Mouse (Mus musculus) spleen, postnatal 36 days (tissue): ENCODE data around the gene Gprc5d.

Source experiments
- DNase-seq, 2 experiments: peaks; one replicate each; pipeline ENCODE4 v3.0.0; 2022; ENCODE audit warnings: low spot score in 2 of 2, mixed read lengths in 1 of 2

Gene Gprc5d

GRCm38 (mm10) chr6:135069856-135070255 is 48.2 kb downstream of the Gprc5d start:
- DNase-seq: no peak

GRCm38 (mm10) chr6:135068221-135068620 is 49.9 kb downstream of the Gprc5d start:
- DNase-seq: no peak

- DNase-seq: no peak
These were observed 51.2 kb downstream of the Gprc5d start for GRCm38 (mm10) chr6:135066795-135067445.

DNA sequence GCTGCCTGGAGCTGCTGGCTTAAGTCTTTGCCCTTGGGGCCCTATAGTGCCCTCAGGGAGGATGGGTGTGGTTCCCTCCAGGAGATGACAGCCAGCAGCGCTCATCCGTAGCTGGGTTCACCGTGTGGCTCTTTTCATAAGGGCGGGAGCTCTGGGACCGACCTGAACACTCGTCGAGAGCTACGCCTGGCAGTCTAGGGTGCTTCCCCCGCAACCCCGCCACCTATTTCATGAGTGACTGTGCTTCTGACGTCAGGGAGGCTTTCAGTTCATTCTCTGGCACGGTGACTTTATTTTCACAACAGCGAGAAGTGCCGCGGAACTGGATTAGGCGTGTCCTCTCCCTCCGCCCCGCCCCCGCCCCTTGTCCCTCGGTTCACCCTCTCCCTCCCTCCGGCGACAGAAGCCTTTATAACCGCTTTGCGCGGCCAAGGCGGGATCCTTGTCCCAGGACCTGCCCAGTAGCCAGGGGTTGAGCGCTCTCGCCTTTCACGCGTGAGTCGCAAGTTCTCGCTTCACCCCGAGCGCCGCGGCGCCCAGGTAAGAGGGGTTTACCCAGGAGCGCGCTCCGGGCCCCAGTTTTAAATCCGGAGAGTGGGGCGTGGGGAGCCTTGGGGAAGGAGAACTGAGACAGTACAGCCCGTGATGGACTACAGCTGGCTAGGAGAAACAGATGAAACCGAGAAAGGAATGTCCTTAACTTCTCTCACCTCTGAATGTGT is 52.7 kb downstream of the Gprc5d start, which contains the start of gene Gprc5a:
Gene Gprc5a, plus strand, starts transcription at position 416 of the 722 bp plus-strand sequence.
- DNase-seq: peak; percentile 40 to 44

DNA sequence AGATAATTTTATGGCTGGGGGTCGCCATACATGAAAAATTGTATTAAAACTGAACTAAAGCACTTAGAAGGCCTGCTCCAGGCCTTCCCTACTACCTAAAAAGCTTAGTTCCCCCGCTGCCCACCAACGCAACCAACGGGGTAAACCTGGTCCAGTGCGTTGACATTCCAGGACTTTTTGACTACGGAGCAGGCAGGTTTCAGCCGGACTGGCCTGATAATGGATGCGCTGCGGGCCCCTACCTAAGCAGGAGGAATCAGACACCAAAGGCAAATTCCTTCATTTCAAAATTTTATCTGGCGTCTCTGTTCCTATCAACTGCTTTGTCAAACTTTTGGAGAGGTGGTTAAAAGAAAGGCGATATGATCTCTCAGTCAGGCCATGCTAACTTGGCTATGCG is 53.5 kb downstream of the Gprc5d start:
- no peak for DNase-seq

DNA sequence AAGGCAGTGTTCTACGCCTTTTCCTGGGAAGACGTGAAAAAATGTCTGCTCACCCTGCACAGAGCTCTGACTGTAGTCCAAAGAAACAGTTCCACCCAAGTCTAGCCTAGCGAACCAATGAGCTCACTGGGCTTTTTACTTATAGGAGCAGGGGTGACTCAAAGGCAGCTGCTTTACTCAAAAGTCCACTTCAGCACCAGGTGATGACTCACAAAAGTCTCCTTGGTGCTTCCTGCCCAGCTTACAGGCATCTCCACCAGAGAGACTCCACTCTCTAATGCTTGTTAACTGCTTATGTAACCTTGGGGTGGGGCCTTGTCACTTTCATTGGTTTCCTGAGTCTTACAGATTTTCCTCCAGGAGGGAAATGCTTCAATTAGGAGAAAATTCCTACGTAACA is 57.4 kb downstream of the Gprc5d start:
- no peak for DNase-seq
